Mouse (Mus musculus) right cerebral cortex, postnatal 25 days (tissue): ENCODE measurements around the gene Slc6a5.

Experiments
- DNase-seq: peaks from one replicate; pipeline ENCODE4 v3.0.0; 2022

The Slc6a5 gene

GRCm38 (mm10) chr7:49909850-49910249, at the start of gene Slc6a5:
TSS of gene Slc6a5 (plus strand) at chr7:49910146.
- no peak for DNase-seq

GRCm38 (mm10) chr7:49861196-49861595, 48.8 kb upstream of the Slc6a5 start:
- no peak for DNase-seq

- no peak for DNase-seq
Observed at GRCm38 (mm10) chr7:49863753-49864152, 46.2 kb upstream of the Slc6a5 start.

- no peak for DNase-seq
Observed at GRCm38 (mm10) chr7:49869656-49870055, 40.3 kb upstream of the Slc6a5 start.

GRCm38 (mm10) chr7:49870276-49870675, 39.7 kb upstream of the Slc6a5 start:
- DNase-seq = no peak

- no peak for DNase-seq
Observed at GRCm38 (mm10) chr7:49877307-49877706, 32.6 kb upstream of the Slc6a5 start.

- no peak for DNase-seq
Observed at GRCm38 (mm10) chr7:49879051-49879450, 30.9 kb upstream of the Slc6a5 start.

- DNase-seq = no peak
Observed at GRCm38 (mm10) chr7:49879998-49880707, 29.8 kb upstream of the Slc6a5 start.

GRCm38 (mm10) chr7:49882288-49882687, 27.7 kb upstream of the Slc6a5 start:
- no peak for DNase-seq

- DNase-seq = peak; percentile 34
Observed at GRCm38 (mm10) chr7:49882694-49883389, 27.1 kb upstream of the Slc6a5 start.

GRCm38 (mm10) chr7:49887776-49888390, 22.1 kb upstream of the Slc6a5 start:
- no peak for DNase-seq

GRCm38 (mm10) chr7:49894786-49895185, 15.2 kb upstream of the Slc6a5 start:
- no peak for DNase-seq

GRCm38 (mm10) chr7:49895296-49895695, 14.7 kb upstream of the Slc6a5 start:
- DNase-seq = no peak

GRCm38 (mm10) chr7:49902003-49902552, 7.9 kb upstream of the Slc6a5 start:
- no peak for DNase-seq

GRCm38 (mm10) chr7:49907191-49908171, 2.5 kb upstream of the Slc6a5 start:
- DNase-seq = no peak

GRCm38 (mm10) chr7:49908181-49908855, 1.6 kb upstream of the Slc6a5 start:
- no peak for DNase-seq

GRCm38 (mm10) chr7:49908990-49909411, 945 bp upstream of the Slc6a5 start:
- no peak for DNase-seq

- no peak for DNase-seq
Observed at GRCm38 (mm10) chr7:49910361-49910760, 415 bp downstream of the Slc6a5 start.

GRCm38 (mm10) chr7:49911147-49911946, 1.4 kb downstream of the Slc6a5 start:
- DNase-seq = no peak

GRCm38 (mm10) chr7:49911947-49912262, 2.0 kb downstream of the Slc6a5 start:
- no peak for DNase-seq

- no peak for DNase-seq
Observed at GRCm38 (mm10) chr7:49913164-49913563, 3.2 kb downstream of the Slc6a5 start.
